Mouse (Mus musculus) megakaryocyte, embryonic 14.5 days (primary cell): ENCODE measurements around the gene Serpina3i. TPM values are rescaled to one million over a fixed set of nuclear protein-coding genes. Genes with fewer than 3 reads are reported as not detected.
A peak's percentile ranks its signal among the peaks of the same experiment; 100 is the strongest.
"Not testable (repeated sequence)": the region's sequence is repeated elsewhere in the genome, so short reads cannot be mapped to it uniquely, and the experiment has no call there.

Source experiments
- H3K27me3 ChIP-seq: replicated peaks from 2 replicates; pipeline ENCODE3; 2012; ENCODE audit warnings: inconsistent platforms
- H3K36me3 ChIP-seq: replicated peaks from 2 replicates; pipeline ENCODE3; 2012; ENCODE audit warnings: low read length, inconsistent platforms, mixed read lengths
- H3K4me1 ChIP-seq: 2 replicates; pipeline ENCODE4 v1.6.1; 2012; ENCODE audit warnings: inconsistent platforms
- H3K4me3 ChIP-seq: replicated peaks from 2 replicates; pipeline ENCODE3; 2012; ENCODE audit warnings: moderate library complexity, mild to moderate bottlenecking, inconsistent platforms
- H3K9me3 ChIP-seq: 2 replicates; pipeline ENCODE4 v1.6.1; 2012; ENCODE audit warnings: inconsistent platforms
- FLI1 ChIP-seq: IDR thresholded peaks from 2 replicates; pipeline ENCODE4 v1.6.1; 2012; ENCODE audit warnings: low read length, inconsistent platforms, mixed read lengths
- GATA1 ChIP-seq: IDR thresholded peaks from 3 replicates; pipeline ENCODE4 v1.6.1; 2012; ENCODE audit warnings: mixed read lengths, low read length, inconsistent platforms, borderline replicate concordance
- polyA plus RNA-seq: library from polyadenylated mRNA; stranded (reverse); fragments of >175 nt; gene quantifications from 2 replicates; pipeline ENCODE4 v1.2.3, GENCODE M21; 2012; ENCODE audit warnings: low replicate concordance; ENCODE audit not compliant: insufficient read depth

Serpina3i gene
- 1.0 and 2.1 TPM in 2 replicates for polyA plus RNA-seq

GRCm38 (mm10) chr12:104262863-104263262 lies at the start of gene Serpina3i:
TSS of gene Serpina3i (plus strand) at chr12:104263122.
- no peaks in the 10 kb centered on the region for H3K27me3 ChIP-seq
- peak within 1 kb of the TSS; percentile 89 for H3K4me3 ChIP-seq
- H3K4me1 ChIP-seq, result peaks cover 94% of the 10 kb centered on the region
- TF ChIP-seq GATA1, result peak; percentile 32; the same call in 1 of the 3 replicates
- no peak for TF ChIP-seq FLI1
- no peaks in the 10 kb centered on the region for H3K9me3 ChIP-seq
- H3K36me3 ChIP-seq, result peaks cover 26% of the 10 kb centered on the region

- TF ChIP-seq GATA1 (no peak), FLI1 (no peak)
- Histone ChIP-seq H3K4me1 (peaks cover 64% of the 10 kb centered on the region), H3K36me3 (peaks cover 5% of the 10 kb centered on the region), H3K9me3 (peaks cover 6% of the 10 kb centered on the region; the same call in 1 of the 2 replicates), H3K27me3 (peaks cover 7% of the 10 kb centered on the region), H3K4me3 (peak overlapping the region; percentile 42)
Measured at GRCm38 (mm10) chr12:104213689-104214444, 49.1 kb upstream of the Serpina3i start.

- peaks cover 63% of the 10 kb centered on the region for H3K4me1 ChIP-seq
- peaks cover 7% of the 10 kb centered on the region for H3K27me3 ChIP-seq
- TF ChIP-seq GATA1 (no peak), FLI1 (no peak)
- peaks cover 6% of the 10 kb centered on the region; the same call in 1 of the 2 replicates for H3K9me3 ChIP-seq
- H3K36me3 ChIP-seq, result peaks cover 5% of the 10 kb centered on the region
- peak within 1 kb of the TSS; percentile 42 for H3K4me3 ChIP-seq
Measured at GRCm38 (mm10) chr12:104214445-104214753, 48.5 kb upstream of the Serpina3i start, which contains the start of gene Serpina3f. TSS of gene Serpina3f (plus strand) at chr12:104214544.

- Histone ChIP-seq H3K9me3 (peaks cover 6% of the 10 kb centered on the region; the same call in 1 of the 2 replicates), H3K36me3 (peaks cover 5% of the 10 kb centered on the region), H3K27me3 (peaks cover 3% of the 10 kb centered on the region), H3K4me3 (no peak overlapping the region), H3K4me1 (peaks cover 57% of the 10 kb centered on the region)
- TF ChIP-seq GATA1, result no peak
Measured at GRCm38 (mm10) chr12:104215249-104215648, 47.7 kb upstream of the Serpina3i start.

GRCm38 (mm10) chr12:104221616-104222015 lies 41.3 kb upstream of the Serpina3i start:
- no peak for TF ChIP-seq GATA1
- TF ChIP-seq FLI1, result no peak
- Histone ChIP-seq H3K9me3 (no peaks in the 10 kb centered on the region), H3K27me3 (peaks cover 2% of the 10 kb centered on the region), H3K4me1 (peaks cover 50% of the 10 kb centered on the region), H3K36me3 (peaks cover 7% of the 10 kb centered on the region), H3K4me3 (no peak overlapping the region)

- Histone ChIP-seq H3K27me3 (peaks cover 2% of the 10 kb centered on the region), H3K9me3 (peaks cover 5% of the 10 kb centered on the region), H3K4me3 (no peak overlapping the region), H3K4me1 (peaks cover 34% of the 10 kb centered on the region), H3K36me3 (peaks cover 9% of the 10 kb centered on the region)
- TF ChIP-seq GATA1, result no peak
- no peak for TF ChIP-seq FLI1
Measured at GRCm38 (mm10) chr12:104223690-104224089, 39.2 kb upstream of the Serpina3i start.

GRCm38 (mm10) chr12:104224598-104225300 lies 38.2 kb upstream of the Serpina3i start:
- no peak for TF ChIP-seq FLI1
- no peak; the same call in 2 of the 3 replicates for TF ChIP-seq GATA1
- H3K36me3 ChIP-seq, result peaks cover 19% of the 10 kb centered on the region
- H3K4me1 ChIP-seq, result peaks cover 34% of the 10 kb centered on the region
- peaks cover 2% of the 10 kb centered on the region for H3K27me3 ChIP-seq
- H3K9me3 ChIP-seq, result peaks cover 15% of the 10 kb centered on the region
- peak overlapping the region; percentile 86 for H3K4me3 ChIP-seq

GRCm38 (mm10) chr12:104230762-104231161 lies 32.2 kb upstream of the Serpina3i start:
- Histone ChIP-seq H3K9me3 (peaks cover 17% of the 10 kb centered on the region), H3K36me3 (peaks cover 22% of the 10 kb centered on the region), H3K4me3 (no peak overlapping the region), H3K27me3 (no peaks in the 10 kb centered on the region), H3K4me1 (peaks cover 27% of the 10 kb centered on the region)
- TF ChIP-seq FLI1 (no peak), GATA1 (no peak)

- TF ChIP-seq GATA1 (no peak), FLI1 (no peak)
- Histone ChIP-seq H3K27me3 (no peaks in the 10 kb centered on the region), H3K4me1 (peaks cover 68% of the 10 kb centered on the region), H3K9me3 (no peaks in the 10 kb centered on the region), H3K36me3 (peaks cover 27% of the 10 kb centered on the region), H3K4me3 (peak within 1 kb of the TSS; percentile 90)
Measured at GRCm38 (mm10) chr12:104235915-104236314, 27.0 kb upstream of the Serpina3i start, which contains the start of gene Serpina3g. TSS of gene Serpina3g (plus strand) at chr12:104236245.

GRCm38 (mm10) chr12:104238048-104238447 lies 24.9 kb upstream of the Serpina3i start:
- not testable (repeated sequence) for H3K27me3 ChIP-seq, H3K9me3 ChIP-seq
- peak overlapping the region; percentile 82 for H3K4me3 ChIP-seq
- H3K36me3 ChIP-seq, result peaks cover 32% of the 10 kb centered on the region
- peaks cover 67% of the 10 kb centered on the region for H3K4me1 ChIP-seq
